Mouse (Mus musculus) naive thymus-derived CD4-positive, alpha-beta T cell, adult 2 months (primary cell): Measurements from ENCODE around the gene Camsap2.
A peak's percentile ranks its signal among the peaks of the same experiment; 100 is the strongest.

ENCODE experiments used
- DNase-seq: peaks from one replicate; pipeline ENCODE4 v3.0.0-alpha.2; 2011; ENCODE audit warnings: low read depth

Gene Camsap2

GRCm38 (mm10) chr1:136344281-136344680 lies 1.6 kb downstream of the Camsap2 start:
- peak; percentile 20 for DNase-seq

DNA sequence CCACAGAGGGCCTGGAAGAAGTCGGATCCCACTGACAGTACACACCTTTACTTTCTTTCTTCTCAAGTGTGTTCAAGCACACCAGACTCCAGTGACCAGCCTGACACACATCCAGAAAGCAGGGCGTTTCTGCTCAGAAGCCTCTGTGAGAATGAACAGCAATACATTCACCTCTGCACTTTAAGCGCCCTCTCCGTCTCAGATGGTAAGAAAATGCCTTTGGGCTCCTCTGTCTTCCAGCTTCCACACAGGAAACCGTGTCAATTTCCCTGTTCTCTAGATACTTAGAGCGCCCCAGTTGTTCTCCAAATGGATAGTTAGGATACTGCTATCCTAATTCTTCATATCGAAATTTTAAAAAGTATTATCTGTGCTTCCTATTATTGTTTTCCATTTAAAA lies 2.2 kb downstream of the Camsap2 start:
- no peak for DNase-seq

DNA sequence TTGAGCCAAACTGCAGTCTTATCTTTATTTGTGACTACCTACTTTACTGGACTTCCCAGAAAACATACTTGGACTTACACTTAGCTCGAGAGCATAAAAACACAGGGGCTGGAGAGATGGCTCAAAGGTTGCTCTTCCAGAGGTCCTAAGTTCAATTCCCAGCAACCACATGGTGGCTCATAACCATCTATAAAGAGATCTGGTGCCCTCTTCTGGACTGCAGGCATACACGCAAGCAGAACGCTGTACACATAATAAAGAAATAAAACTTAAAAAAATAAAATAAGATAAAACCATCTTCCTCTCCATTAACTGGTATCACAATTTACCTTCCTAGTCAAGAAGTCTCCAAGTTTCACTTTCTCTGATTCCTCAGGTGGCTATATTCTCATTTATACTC lies 5.4 kb downstream of the Camsap2 start:
- DNase-seq = no peak

GRCm38 (mm10) chr1:136334743-136335142 lies 11.2 kb downstream of the Camsap2 start:
- DNase-seq = no peak

DNA sequence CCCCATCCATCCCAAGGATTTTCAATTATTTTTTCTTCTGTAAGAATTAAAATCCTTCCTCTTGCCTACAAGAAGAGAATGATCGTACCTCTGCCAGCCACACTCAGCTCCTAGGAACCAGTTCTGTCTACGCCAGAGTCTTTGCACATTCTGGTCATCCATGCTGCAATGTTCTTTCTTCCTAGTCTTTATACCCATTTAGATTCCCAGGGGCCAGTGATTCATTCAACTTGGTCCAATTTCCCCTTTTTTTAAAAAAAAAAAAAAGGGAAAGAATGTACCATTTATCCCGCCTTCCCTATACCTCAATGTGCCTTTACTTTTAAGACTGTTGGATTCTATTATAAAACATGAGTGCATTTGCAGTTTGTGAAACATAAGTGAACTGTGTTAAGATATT lies 12.4 kb downstream of the Camsap2 start:
- no peak for DNase-seq

- DNase-seq = no peak
Measured at GRCm38 (mm10) chr1:136333071-136333470, 12.8 kb downstream of the Camsap2 start.

DNA sequence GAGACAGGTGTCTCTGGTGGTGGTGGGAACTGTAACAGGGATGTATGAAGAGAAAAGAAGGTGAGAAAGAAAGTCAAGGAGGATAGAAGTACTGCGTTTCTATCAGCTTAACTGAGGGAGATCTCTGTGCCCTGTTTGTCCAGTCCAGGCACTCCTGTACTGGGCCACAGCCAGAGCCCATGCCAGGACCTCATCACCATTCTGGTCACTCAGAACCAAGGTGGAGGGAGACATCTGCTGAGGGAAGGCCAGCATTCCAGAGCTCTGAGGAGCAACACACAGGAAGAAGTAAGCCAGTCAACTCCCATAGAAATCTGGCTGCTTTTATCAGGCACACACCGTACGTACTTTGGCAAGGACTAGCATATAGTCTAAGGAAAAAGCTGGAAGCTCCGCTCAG lies 14.1 kb downstream of the Camsap2 start:
- DNase-seq = no peak

GRCm38 (mm10) chr1:136329426-136329825 lies 16.5 kb downstream of the Camsap2 start:
- no peak for DNase-seq

- DNase-seq = no peak
Measured at GRCm38 (mm10) chr1:136328640-136329039, 17.3 kb downstream of the Camsap2 start.

DNA sequence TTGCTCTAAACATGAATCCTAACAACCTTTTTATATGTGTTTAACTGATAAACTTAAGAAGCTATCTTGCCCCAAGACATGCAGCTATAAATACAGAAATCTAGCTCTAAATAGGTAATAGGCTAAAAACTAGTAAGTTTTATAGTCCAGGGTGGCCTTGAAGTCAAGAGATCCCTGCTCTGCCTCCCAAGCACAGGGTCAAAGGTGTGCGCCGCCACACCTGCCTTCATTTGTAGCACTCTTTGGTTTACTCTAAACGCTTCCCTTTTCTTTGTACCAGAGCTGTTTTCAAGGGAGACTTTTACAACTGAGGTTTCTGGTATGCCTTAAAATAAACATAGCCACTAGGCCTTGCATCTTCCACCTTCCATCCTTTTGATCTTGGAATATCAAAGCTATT lies 18.3 kb downstream of the Camsap2 start:
- DNase-seq = no peak

- DNase-seq = no peak
Measured at GRCm38 (mm10) chr1:136325933-136326332, 20.0 kb downstream of the Camsap2 start.

DNA sequence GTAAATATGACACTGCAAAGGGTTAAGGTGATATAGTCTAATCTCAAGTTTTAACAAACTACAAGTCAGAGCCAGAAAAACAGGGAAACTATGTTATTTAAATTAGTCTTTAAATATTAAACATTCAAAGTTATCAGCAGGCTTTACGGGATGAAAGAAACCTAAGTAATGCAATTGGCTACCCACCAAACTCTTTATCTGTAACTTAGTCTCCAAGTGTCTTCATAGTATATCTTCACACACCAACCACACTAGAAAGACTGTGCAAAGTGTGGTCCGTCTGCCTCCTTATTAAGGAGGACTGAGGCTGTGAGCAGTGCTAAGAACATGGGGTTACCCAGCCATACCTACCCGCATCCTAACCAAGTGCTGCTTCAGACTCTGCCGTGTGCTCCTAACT lies 23.6 kb downstream of the Camsap2 start:
- DNase-seq = no peak

DNA sequence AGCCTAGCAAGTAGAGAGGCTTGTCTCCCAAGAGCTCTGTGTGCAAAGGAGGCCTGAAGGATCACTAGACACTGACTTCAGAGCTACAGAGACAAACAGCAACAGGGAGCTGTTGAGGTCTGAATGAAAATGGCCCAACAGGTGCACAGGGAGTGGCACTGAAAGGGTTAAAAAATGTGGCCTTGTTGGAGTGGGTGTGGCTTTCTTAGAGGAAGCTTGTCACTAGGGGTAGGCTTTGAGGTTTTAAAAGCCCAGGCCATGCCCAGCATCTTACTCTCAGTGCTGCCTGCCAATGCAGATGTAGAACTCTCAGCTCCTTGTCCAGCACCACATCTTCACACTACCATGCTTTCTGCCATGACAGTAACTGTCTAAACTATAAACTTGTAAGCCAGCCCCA lies 29.6 kb downstream of the Camsap2 start:
- DNase-seq = no peak

DNA sequence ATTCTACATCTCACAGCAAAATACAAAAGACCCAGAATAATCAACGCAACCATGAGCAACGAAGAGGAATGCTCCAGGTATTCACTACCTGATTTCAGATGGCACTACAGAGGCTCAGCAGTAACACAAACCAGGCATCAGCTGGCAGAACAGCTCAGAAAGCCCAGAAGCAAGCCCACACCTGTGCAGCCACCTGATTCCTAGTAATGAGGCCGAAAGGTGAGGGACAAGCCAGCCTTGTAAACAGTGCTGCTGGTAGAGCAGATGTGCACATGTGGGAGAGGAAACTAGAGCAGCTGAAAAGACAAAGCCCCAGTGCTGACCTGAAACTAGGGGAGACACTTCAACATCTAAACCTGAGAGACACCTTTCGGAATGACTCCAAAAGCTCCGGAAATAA lies 36.7 kb downstream of the Camsap2 start:
- no peak for DNase-seq

GRCm38 (mm10) chr1:136306424-136306823 lies 39.5 kb downstream of the Camsap2 start:
- DNase-seq = peak; percentile 56

DNA sequence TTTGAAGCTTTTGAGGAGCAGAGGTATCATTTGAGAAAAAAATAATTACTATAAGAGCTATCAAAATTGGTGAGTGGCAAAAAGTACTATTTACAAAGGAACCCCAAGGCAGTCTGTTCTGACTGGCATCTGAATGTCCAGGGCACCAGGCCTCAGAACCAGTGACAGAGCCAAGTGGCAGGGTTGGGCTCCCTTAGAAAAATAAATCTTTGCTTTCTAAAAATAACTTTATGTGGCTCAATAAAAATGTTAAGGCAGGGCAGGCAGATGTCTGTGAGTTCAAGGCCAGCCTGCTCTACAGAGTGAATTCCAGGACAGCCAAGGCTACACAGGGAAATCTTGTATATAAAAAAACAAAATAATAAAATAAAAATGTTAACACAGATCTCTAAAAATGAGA lies 51.9 kb downstream of the Camsap2 start:
- no peak for DNase-seq

DNA sequence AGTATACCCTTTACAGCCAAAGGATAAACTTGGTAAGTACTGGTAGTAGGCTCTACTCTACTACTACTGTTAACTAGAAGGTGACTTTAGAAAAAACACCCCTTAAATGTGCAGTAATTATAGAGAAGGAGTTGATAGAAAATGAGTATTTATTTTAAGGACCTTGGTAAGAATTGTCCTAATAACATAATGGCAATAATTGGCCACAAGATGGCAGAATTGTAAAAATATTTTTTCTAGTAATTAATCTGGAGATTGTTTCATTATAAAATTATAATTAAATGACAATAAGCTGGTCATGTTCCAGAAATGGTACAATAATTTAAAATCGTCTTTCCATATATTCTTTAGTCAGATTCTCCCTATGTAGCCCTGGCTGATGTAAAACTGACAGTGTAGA lies 56.1 kb downstream of the Camsap2 start:
- DNase-seq = no peak

- no peak for DNase-seq
Measured at GRCm38 (mm10) chr1:136277366-136277765, 68.5 kb downstream of the Camsap2 start.

- no peak for DNase-seq
Measured at GRCm38 (mm10) chr1:136268224-136268623, 77.7 kb downstream of the Camsap2 start.

GRCm38 (mm10) chr1:136266127-136266526 lies 79.8 kb downstream of the Camsap2 start:
- DNase-seq = no peak

- no peak for DNase-seq
Measured at GRCm38 (mm10) chr1:136263355-136263754, 82.5 kb downstream of the Camsap2 start.

DNA sequence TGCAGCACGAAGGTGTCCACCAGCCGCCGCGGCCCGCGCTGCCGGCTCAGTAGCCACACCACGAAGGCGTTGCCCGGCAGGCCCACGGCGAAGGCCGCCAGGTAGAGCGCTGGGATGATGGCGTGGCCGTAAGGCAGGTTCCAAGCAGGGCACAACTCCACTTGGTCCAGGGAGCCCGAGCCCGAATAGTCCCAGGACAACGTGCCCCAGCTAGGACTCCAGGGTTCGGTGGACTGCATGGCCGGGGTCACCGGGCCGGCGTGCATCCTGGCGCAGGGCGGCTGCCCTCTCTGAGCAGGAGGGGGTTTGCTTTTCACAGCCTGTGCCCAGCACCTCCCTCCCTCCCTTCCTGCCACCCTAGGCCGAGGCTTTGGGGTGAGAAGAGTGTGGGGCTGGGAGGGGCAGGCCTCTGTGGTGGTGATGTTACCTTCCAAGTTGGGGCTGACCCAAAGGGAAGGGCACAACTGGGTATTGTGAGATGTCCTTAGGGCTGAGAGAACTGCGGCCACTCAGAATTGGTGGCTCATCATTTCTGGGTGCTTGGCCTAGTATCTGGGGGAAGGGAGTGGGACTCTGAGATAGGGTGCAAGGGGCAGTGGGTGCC lies 85.2 kb downstream of the Camsap2 start, which contains the start of gene Gpr25:
Gpr25 (minus strand) TSS at position 239 of the 604 bp plus-strand sequence.
- no peak for DNase-seq

- DNase-seq = no peak
Measured at GRCm38 (mm10) chr1:136259893-136260634, 85.8 kb downstream of the Camsap2 start.

DNA sequence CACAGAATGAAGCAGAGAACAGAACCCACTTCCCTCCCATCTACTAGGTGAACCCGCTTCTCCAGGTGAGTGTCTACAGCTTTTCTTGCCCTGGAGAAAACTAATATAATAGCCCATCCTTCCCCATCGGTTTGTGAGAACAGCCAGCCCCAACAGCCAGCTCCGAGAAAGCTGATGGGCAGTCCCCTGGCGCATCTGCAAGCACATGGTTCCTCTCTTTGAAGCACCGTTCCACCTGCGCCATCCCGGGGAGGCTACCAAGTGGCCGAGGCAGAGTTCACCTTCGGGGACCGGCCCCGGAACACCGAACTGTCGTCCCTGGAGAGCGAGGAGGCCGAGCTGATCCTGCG lies 86.4 kb downstream of the Camsap2 start:
- no peak for DNase-seq
